Mouse (Mus musculus) spleen, adult 2 months (tissue): ENCODE data around the gene Nxpe4.

Source experiments
- CTCF ChIP-seq: fragments of 200-500 bp; IDR thresholded peaks from 2 replicates; pipeline ENCODE4 v1.5.1; 2011; ENCODE audit warnings: mild to moderate bottlenecking, inconsistent platforms; ENCODE audit not compliant: insufficient read depth, insufficient read length, insufficient replicate concordance; ENCODE audit errors: extremely low read depth
- POLR2A ChIP-seq: fragments of 200-500 bp; IDR thresholded peaks from 2 replicates; pipeline ENCODE4 v1.6.1; 2011; ENCODE audit warnings: low read depth, low read length, inconsistent platforms

GRCm38 (mm10) chr9:48427176-48427575 is 265.4 kb downstream of the Nxpe4 start:
- TF ChIP-seq CTCF = no peak
- no peak for TF ChIP-seq POLR2A
